Mouse (Mus musculus) heart, adult 2 months (tissue): Measurements from ENCODE around the gene Olfr522.

Source experiments
- CTCF ChIP-seq: fragments of 200-600 bp; IDR thresholded peaks from 2 replicates; pipeline ENCODE4 v1.8.1; 2022; ENCODE audit warnings: antibody characterized with exemption, mild to moderate bottlenecking, moderate library complexity
- POLR2A ChIP-seq: fragments of 200-500 bp; IDR thresholded peaks from 2 replicates; pipeline ENCODE4 v1.6.1; 2011; ENCODE audit warnings: mild to moderate bottlenecking, low read depth, low read length, control low read depth; ENCODE audit not compliant: insufficient read depth

DNA sequence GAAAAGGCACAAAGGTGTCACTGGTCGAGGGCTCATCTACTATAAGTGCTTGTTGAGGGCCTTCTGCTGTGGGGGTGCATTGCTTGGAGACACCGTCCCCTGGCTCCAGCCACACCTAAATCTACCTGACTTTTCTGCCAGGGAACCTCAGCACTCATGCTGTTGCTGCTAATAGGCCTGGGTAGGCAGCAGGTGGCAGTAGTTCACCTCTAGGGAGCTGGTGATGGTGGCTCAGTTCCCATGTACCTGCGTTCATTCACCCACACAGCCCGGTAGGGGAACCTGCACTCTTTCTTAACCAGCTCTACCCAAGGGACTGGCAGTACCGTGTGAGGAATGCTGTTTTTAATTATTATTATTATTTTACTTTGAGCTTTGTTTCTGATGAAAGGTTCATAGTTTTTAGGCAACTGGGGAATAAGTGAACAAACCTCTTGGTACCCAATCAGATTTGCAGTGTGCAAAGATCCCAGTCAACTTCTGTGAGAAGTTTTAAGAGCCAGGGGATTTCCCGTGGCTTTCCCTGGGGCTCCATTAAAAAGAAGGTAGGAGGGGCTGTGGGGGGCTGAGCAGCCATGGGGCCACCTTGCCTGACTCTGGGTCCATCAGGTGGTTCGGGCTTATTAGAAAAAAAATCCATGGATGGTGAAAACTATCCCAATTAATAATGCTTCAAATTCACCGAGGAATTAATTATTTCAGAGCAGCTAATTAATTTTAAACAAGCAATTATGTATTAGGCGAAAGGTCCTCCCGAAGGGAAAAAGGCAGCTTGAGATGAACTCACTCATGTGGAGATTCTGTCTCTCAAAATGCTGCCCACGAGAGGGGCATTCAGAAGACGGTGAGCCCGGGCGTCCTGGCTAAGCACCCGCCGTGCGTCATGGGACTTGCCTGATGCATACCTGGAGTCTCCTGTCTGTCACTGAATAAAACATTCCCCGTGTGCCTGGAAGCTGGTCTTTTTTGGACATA, 22.4 kb upstream of the Olfr522 start:
- no peak for TF ChIP-seq CTCF
- no peak for TF ChIP-seq POLR2A
